Mouse (Mus musculus) splenic B cell, adult 2 months (primary cell): ENCODE measurements around the gene Timmdc1.

Experiments used
- DNase-seq: peaks from one replicate; pipeline ENCODE4 v3.0.0-alpha.2; 2011; ENCODE audit warnings: low read depth, low spot score
- H3K27me3 ChIP-seq: 2 replicates; pipeline ENCODE4 v1.6.1; 2012; ENCODE audit warnings: mild to moderate bottlenecking, low read length, moderate library complexity, mixed read lengths; ENCODE audit not compliant: control insufficient read depth, poor library complexity, insufficient read depth, severe bottlenecking
- H3K36me3 ChIP-seq: 2 replicates; pipeline ENCODE4 v1.6.1; 2012; ENCODE audit warnings: mild to moderate bottlenecking, low read length, moderate library complexity, mixed read lengths; ENCODE audit not compliant: control insufficient read depth, poor library complexity, insufficient read depth, severe bottlenecking

Gene Timmdc1

DNA sequence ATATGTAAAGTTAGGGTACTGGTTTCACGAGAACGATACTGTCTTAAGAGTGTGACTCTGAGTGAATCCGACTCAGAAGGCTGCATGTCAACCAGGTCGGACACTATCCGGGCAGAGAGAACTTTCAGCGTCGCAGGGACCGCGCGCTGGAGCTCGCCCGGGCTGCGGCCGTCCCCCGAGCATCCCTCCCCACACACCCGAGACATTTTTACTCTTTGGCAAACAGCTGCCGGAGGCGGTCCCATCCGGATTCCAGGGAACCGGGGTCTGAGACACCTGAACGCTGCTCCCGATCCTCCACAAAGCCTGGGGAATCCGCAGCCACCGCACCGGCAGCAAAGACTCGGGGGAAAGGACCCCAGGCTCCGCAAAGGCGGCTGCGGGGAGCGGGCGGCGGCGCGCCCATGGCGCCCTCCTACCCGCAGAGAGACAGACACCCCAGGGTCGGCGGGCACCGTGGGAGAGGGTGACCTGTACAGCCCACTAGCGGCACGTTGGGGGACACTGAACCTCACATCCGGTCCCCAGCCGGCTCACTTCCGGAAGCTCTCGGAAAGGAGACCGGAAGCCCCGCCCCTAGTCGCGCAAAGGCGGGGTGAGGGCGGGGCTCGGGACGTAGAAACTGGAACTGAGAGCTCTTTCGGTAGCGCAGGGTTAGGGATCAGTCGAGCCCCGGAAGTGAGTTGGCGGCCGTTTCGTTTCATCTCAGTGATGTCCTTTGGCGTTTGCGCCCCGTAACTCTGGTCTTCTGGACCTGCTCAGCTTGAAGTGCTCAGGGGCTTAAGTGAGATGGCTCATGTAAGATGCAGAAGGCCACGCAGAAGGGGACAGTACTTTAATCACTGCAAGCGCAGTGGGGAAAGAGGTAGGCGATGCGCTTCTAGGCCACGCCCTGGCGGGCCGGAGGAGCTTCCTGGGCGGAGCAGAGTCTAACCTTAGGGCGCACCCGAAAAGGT is at the start of gene Timmdc1:
Gene Timmdc1 (minus strand): TSS at position 535 of the 956 bp plus-strand sequence.
- H3K27me3 ChIP-seq = no peaks in the 10 kb centered on the region
- DNase-seq = peak; percentile 97
- peaks cover 6% of the 10 kb centered on the region for H3K36me3 ChIP-seq

DNA sequence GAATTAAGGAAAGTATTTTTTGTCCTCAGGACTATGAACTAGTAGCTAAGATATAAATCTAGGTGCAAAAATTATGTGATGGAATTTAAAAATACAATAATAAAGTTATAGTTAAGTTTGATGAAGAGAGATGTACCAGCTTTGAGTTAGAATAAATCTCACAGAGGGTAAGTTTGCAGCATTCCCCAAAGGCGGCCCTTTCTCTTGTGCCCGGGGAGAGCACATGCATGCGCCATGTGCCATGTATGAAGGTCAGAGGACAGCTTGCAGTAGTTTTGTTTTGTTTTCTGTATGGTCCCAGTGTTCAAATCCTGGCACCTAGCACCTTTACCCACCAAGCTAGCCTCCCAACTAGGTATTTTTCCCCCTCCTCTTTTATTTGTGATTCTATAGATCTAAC is 49.0 kb upstream of the Timmdc1 start:
- Histone ChIP-seq H3K27me3 (no peaks in the 10 kb centered on the region), H3K36me3 (peaks cover 9% of the 10 kb centered on the region)
- DNase-seq = no peak

- Histone ChIP-seq H3K27me3 (no peaks in the 10 kb centered on the region), H3K36me3 (peaks cover 8% of the 10 kb centered on the region)
- DNase-seq = no peak
Measured at GRCm38 (mm10) chr16:38568192-38568591, 45.7 kb upstream of the Timmdc1 start.

- no peak for DNase-seq
- H3K27me3 ChIP-seq = no peaks in the 10 kb centered on the region
- H3K36me3 ChIP-seq = peaks cover 8% of the 10 kb centered on the region; the same call in 1 of the 2 replicates
Measured at GRCm38 (mm10) chr16:38563516-38563915, 41.1 kb upstream of the Timmdc1 start.

DNA sequence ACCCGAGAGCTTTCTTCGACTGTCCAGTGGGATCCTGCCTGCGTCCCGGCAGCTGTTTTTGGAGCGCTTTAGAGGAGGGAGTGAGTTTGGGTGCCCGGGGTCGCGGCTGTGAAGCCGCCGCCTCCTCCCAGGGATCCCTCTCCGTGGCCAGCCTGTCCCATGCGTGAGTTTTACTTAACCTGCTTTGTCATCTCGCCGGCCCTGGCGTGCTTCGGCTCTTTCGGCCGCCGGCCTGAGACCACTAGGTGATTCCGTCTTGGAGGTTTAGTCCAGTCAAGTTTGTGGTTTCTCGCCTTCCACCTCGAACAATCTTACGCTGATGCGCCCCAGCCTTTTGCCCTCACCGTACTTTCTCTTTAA is 40.5 kb upstream of the Timmdc1 start:
- no peak for DNase-seq
- Histone ChIP-seq H3K36me3 (peaks cover 8% of the 10 kb centered on the region; the same call in 1 of the 2 replicates), H3K27me3 (no peaks in the 10 kb centered on the region)

DNA sequence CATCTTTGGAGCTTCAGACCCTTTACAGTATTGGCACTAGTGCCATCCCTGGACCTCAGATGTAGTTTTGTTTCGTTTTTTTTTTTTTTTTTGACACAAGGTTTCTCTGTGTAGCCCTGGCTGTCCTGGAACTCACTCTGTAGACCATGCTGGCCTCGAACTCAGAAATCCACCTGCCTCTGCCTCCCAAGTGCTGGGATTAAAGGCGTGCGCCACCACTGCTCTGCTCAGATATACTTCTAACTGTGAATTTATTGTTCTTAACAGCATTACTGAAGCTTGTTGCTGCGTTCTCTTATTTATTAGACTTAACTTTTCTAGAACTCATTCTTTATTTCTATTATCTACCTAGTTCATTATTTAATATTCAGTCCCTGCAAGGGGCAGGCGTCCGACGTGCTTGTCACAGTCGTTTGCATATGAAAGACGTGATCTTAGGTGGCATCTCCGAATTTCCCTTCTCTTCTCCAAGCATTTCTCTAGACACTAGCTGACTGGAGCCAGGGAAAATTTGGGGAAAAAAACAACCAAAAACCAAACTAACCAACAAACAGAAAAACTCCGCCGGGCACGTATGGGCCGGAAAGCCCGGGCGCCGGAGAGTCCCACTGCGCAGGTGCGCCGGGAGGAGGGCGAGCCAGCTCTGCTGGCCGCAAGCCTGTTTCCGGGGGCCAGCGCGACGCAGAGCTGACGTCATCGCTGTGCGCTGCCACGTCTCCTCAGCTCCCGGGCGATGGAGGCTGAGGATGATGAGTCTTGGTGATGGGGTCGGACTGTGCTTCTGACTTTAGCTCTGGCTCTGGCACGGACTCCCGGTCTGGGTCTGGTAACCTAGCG is 39.9 kb upstream of the Timmdc1 start:
- H3K27me3 ChIP-seq = no peaks in the 10 kb centered on the region
- H3K36me3 ChIP-seq = peaks cover 6% of the 10 kb centered on the region; the same call in 1 of the 2 replicates
- DNase-seq = peak; percentile 96

DNA sequence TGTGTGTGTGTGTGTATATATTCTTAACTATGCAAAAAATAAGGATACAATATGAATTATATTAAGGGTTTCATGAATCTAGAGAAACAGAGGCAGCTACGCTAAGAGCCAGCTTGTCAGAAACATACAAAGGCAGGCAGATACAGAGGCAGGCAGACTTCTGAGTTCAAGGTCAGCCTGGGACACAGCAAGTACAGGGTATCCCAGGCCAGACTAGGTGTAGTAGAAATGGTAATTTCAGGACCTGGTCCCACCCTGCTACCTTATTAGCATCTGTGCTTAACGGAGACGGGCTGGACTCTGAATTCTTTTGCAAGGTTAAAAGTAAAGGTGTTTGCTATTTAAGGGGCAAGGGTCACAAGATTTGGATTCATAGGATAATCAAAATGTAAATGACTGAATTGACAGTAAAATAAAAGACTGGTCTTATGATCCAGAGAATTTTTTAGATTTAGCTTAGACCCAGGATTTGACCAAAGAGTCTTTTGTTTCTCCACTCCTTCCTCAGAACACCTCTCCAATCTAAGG is 35.8 kb upstream of the Timmdc1 start, which contains the start of gene Tmem39a:
Gene Tmem39a (plus strand): TSS at position 478 of the 528 bp plus-strand sequence.
- Histone ChIP-seq H3K27me3 (no peaks in the 10 kb centered on the region), H3K36me3 (no peaks in the 10 kb centered on the region)
- no peak for DNase-seq

DNA sequence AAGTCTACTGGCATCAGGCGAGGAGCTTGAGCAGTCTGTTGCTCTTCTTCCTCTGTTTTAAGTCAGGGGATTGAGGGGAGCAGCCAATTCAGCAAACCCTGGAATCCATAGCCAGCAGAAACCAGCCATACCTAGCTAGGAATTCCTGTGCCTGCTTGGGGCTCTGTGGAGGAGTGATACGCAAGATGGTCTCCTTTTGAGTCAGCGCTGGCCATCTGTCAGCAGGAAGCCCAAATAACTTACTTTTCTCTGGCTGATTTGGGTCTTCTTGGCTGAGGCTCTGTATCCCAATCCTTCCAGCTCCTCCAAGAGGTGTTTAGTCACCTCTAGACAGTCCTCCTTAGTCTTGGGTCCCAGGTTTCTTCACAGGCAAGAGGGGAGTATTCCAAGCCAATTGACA is 33.5 kb upstream of the Timmdc1 start:
- Histone ChIP-seq H3K27me3 (no peaks in the 10 kb centered on the region), H3K36me3 (no peaks in the 10 kb centered on the region)
- no peak for DNase-seq

DNA sequence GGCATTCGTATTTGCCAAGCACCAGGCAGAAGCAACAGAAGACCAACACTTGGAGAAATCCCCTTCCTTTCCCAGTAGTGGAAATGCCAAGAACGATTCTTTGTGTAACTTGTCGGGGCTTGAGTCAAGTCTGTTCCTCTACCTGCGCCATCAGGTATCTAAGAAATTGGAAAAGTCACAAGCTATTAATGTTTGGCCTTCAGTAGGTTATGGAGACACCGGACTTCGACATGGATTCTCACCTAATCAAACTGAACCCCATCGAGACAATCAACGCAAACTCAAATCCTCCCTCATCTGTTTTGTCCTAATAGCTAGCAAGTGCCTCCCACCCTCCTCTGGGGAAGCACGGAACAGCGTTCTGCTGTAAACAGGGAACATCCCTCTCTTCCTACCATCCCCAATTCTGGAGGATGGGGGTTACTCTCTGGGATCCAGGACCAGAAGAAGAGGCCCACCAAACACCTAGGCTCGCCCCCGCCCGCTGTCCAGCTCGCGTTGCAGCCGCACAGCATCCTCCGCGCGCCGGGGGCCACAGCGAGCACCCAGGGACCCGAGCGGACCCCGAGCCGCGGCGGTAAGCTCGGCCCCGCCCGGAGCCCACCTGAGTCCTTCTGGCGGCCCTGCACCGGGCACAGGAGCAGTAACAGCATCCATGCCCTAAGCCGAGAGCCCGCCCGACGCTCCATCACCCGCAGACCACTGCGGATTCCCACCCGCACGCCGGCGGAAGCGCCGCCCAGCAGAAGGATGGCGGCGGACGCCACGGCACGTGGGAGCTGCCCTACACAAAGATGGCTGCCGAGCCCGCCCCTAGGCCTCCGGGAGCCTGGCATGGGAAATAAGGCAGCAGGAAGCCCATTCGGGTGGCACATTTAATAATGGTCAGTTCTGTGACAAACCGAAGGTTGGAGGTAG is 27.3 kb upstream of the Timmdc1 start, which contains the start of gene Poglut1:
Gene Poglut1 (minus strand): TSS at position 780 of the 918 bp plus-strand sequence.
- peaks cover 5% of the 10 kb centered on the region; the same call in 1 of the 2 replicates for H3K36me3 ChIP-seq
- peak; percentile 69 for DNase-seq
- no peaks in the 10 kb centered on the region for H3K27me3 ChIP-seq

DNA sequence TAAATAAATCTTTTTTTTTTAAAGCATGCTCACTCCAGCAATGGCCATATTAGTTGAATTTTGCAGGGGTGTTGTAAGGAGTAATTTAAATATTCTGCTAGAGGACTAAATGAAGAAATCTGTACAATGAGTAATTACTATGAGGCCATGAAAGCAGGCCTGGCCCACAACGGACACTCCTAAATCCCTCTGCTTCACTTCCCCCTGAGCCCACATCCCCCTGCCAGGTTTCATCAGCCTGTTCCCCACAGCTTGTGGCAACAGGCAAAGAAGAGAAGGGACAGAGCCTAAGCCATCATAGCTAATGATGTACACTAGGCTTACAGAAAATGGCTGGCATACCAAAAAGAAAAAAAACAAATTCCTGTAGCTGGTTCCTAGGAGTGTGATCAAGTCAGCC is 25.5 kb upstream of the Timmdc1 start:
- peaks cover 9% of the 10 kb centered on the region for H3K36me3 ChIP-seq
- no peaks in the 10 kb centered on the region for H3K27me3 ChIP-seq
- DNase-seq = no peak

- Histone ChIP-seq H3K36me3 (peaks cover 10% of the 10 kb centered on the region), H3K27me3 (no peaks in the 10 kb centered on the region)
- DNase-seq = no peak
Measured at GRCm38 (mm10) chr16:38538716-38539380, 16.4 kb upstream of the Timmdc1 start.

- Histone ChIP-seq H3K27me3 (no peaks in the 10 kb centered on the region), H3K36me3 (peaks cover 8% of the 10 kb centered on the region; the same call in 1 of the 2 replicates)
- peak; percentile 83 for DNase-seq
Measured at GRCm38 (mm10) chr16:38536544-38537146, 14.2 kb upstream of the Timmdc1 start.

GRCm38 (mm10) chr16:38526264-38526663 is 3.8 kb upstream of the Timmdc1 start:
- Histone ChIP-seq H3K36me3 (peaks cover 5% of the 10 kb centered on the region; the same call in 1 of the 2 replicates), H3K27me3 (no peaks in the 10 kb centered on the region)
- no peak for DNase-seq
